23 mouse cellular contexts compared by ENCODE assay signal in genomic region chr2:30342061-30342460, GRCm38 (mm10). TPM values are rescaled to one million over a fixed set of nuclear protein-coding genes. Genes with fewer than 3 reads are reported as not detected.
DNase-seq lines count a peak whose midpoint lies in the region; TF ChIP-seq lines count a peak whose summit lies in the region.
"Had no signal": no experiment of that assay in that cellular context is flagged by ENCODE, and none has a peak within 500 bp of the region (broad histone marks: within the 10 kb centered on the region; RNA-seq: fewer than 3 reads in every experiment).

No protein-coding gene starts in this region.

- 26% methylated on average over 3 of the region's 3 CpGs for WGBS in cerebellum, adult 2 months

- H3K4me3 ChIP-seq in cerebellum, adult 2 months (replicated peaks; ENCODE audit: insufficient read depth, low read depth, low read length), result no peak overlapping the region
- no peak overlapping the region for H3K4me3 ChIP-seq in layer of hippocampus, adult 2 months
- H3K4me3 ChIP-seq: embryonic facial prominence, embryonic 12.5 days; embryonic facial prominence, embryonic 15.5 days; gastrocnemius, adult 2 months; heart, embryonic 12.5 days; heart, embryonic 15.5 days; hindbrain, embryonic 10.5 days; hindbrain, embryonic 13.5 days; intestine, embryonic 15.5 days had no signal

- peaks cover 30% of the 10 kb centered on the region for H3K4me1 ChIP-seq in cerebellum, adult 2 months (ENCODE audit: control insufficient read depth, insufficient read depth, low read length)
- H3K4me1 ChIP-seq: embryonic facial prominence, embryonic 12.5 days; embryonic facial prominence, embryonic 15.5 days; hindbrain, embryonic 10.5 days; hindbrain, embryonic 13.5 days; intestine, embryonic 15.5 days had no signal

- TF ChIP-seq CTCF in cerebellum, adult 2 months (IDR thresholded peaks at IDR 0.05; ENCODE audit: borderline replicate concordance, insufficient read depth, low read depth, low read length), result no peak
- TF ChIP-seq CTCF in layer of hippocampus, adult 2 months (conservative IDR thresholded peaks at IDR 0.05), result no peak

- TF ChIP-seq POLR2A in cerebellum, adult 2 months (IDR thresholded peaks at IDR 0.05; ENCODE audit: borderline replicate concordance, insufficient read depth, low read length), result no peak

- H3K27me3 ChIP-seq in cerebellum, adult 2 months (ENCODE audit: control insufficient read depth, insufficient read depth, low read length), result no peaks in the 10 kb centered on the region
- H3K27me3 ChIP-seq: CH12.LX; embryonic facial prominence, embryonic 12.5 days; embryonic facial prominence, embryonic 15.5 days; heart, embryonic 12.5 days; heart, embryonic 15.5 days; hindbrain, embryonic 13.5 days; intestine, embryonic 15.5 days; Patski had no signal

- DNase-seq in cerebellum, adult 2 months, result no peak
- DNase-seq in cerebellum, adult 18-20 months, result no peak
- peak; percentile 46 for DNase-seq in cerebellum, adult 9-11 months
- no peak for DNase-seq in cerebellum, adult 11-12 months
- no peak for DNase-seq in layer of hippocampus, adult 2 months (ENCODE audit: low spot score in 2 of 2)
- no peak for DNase-seq in layer of hippocampus, adult 9-11 months
- DNase-seq: B cell, adult 2 months; forebrain, postnatal 0 days; gastrocnemius, adult 2 months; gastrocnemius, postnatal 36 days; heart, postnatal 10 days; heart, postnatal 36 days; kidney, adult 11 months; kidney, adult 8-10 months had no signal

- peak overlapping the region; percentile 52 for H3K27ac ChIP-seq in cerebellum, adult 2 months (ENCODE audit: insufficient read depth, low read length)
- peak overlapping the region; percentile 39; the same call in 1 of the 2 replicates for H3K27ac ChIP-seq in layer of hippocampus, adult 2 months
- H3K27ac ChIP-seq: embryonic facial prominence, embryonic 12.5 days; embryonic facial prominence, embryonic 15.5 days; gastrocnemius, adult 2 months; hindbrain, embryonic 10.5 days; hindbrain, embryonic 13.5 days; intestine, embryonic 15.5 days had no signal

RNA-seq across cellular contexts. Expression of gene Sh3glb2, which starts 17.1 kb away (rescaled TPM):
- 509 and 525 TPM in 2 replicates for polyA plus RNA-seq in cerebellum, adult 2 months (2012; rRNA removed)
- 100 to 1,000 TPM; 287 to 288 TPM for total RNA-seq in layer of hippocampus, adult 2 months (2021)

RNA-seq across cellular contexts. Expression of gene Miga2, which starts 22.0 kb away (rescaled TPM):
- polyA plus RNA-seq in cerebellum, adult 2 months (2012; rRNA removed), result 108 and 114 TPM in 2 replicates
- 100 to 1,000 TPM; 112 to 120 TPM for total RNA-seq in layer of hippocampus, adult 2 months (2021)

RNA-seq across cellular contexts. Expression of gene Dolpp1, which starts 50.0 kb away (rescaled TPM):
- 50.5 and 55.9 TPM in 2 replicates for polyA plus RNA-seq in cerebellum, adult 2 months (2012; rRNA removed)
- total RNA-seq in layer of hippocampus, adult 2 months (2021), result 10 to 100 TPM; 22.8 to 24.0 TPM

RNA-seq across cellular contexts. Expression of gene Nup188, which starts 55.9 kb away (rescaled TPM):
- polyA plus RNA-seq in cerebellum, adult 2 months (2012; rRNA removed), result 19.4 and 22.9 TPM in 2 replicates
- total RNA-seq in layer of hippocampus, adult 2 months (2021), result 10 to 100 TPM; 19.0 to 25.9 TPM

RNA-seq across cellular contexts. Expression of gene Dolk, which starts 55.9 kb away (rescaled TPM):
- polyA plus RNA-seq in cerebellum, adult 2 months (2012; rRNA removed), result 20.8 and 21.8 TPM in 2 replicates
- 10 to 100 TPM; 22.1 to 22.2 TPM for total RNA-seq in layer of hippocampus, adult 2 months (2021)
